8 mouse cellular contexts compared by ENCODE assay signal in the genomic region with DNA sequence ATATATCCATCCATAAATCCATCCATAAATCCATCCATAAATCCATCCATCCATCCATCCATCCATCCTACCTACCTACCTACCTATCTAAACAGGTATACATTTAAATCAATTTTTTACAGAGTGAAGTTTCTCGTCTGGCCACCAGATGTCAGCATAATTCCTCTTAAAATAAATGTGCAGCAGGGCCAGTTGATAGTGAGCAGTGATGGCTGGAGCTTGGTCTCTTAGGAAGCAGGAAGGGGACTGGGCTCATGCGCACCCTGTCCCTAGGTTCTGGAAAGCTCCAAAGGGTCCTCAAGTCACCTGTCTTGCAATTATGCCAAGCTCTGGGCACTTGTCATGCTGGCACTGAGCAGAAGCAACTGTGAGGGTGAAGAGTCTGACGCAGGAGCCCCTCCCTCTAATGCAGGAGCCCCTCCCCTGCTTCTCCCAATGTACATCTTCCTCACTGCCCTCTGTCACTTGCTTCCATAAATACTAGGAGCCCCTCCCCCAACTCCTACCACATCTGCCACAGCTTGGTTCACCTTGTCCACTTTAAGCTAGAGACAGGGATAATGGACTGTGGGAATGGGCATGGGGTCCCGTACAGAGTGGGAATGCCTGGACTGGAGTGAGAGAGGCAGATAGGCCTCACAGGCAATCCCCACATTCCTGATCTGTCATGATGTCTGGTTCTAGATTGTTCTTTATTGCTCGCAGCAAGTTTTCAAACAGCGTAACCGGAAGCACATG.
DNase-seq lines count a peak whose midpoint lies in the region; ATAC-seq and TF ChIP-seq lines count a peak whose summit lies in the region.

No protein-coding gene starts in this region.

- WGBS in intestine, embryonic 14.5 days, result 71% methylated on average over 7 of the region's 7 CpGs
- 67% methylated on average over 7 of the region's 7 CpGs for WGBS in intestine, embryonic 16.5 days
- 73% methylated on average over 7 of the region's 7 CpGs for WGBS in midbrain, embryonic 15.5 days

- no peaks in the 10 kb centered on the region for H3K27me3 ChIP-seq in intestine, embryonic 14.5 days (replicated peaks; ENCODE audit: control insufficient read depth, insufficient read depth, low read length)
- H3K27me3 ChIP-seq in intestine, embryonic 16.5 days (replicated peaks; ENCODE audit: control insufficient read depth, insufficient read depth, low read length), result no peaks in the 10 kb centered on the region; the same call in 1 of the 2 replicates
- H3K27me3 ChIP-seq in ES-Bruce4 (ENCODE audit: control insufficient read depth, insufficient read depth, low read length, poor library complexity, severe bottlenecking), result no peaks in the 10 kb centered on the region; the same call in 1 of the 2 replicates
- peaks cover 13% of the 10 kb centered on the region; the same call in 1 of the 2 replicates for H3K27me3 ChIP-seq in midbrain, embryonic 15.5 days (replicated peaks)

- H3K4me3 ChIP-seq in intestine, embryonic 14.5 days (ENCODE audit: low read depth, low read length), result no peak overlapping the region
- H3K4me3 ChIP-seq in intestine, embryonic 16.5 days (ENCODE audit: low read length), result no peak overlapping the region
- H3K4me3 ChIP-seq in ES-Bruce4 (ENCODE audit: low read depth, low read length), result no peak overlapping the region
- no peak overlapping the region for H3K4me3 ChIP-seq in midbrain, embryonic 15.5 days

- H3K9ac ChIP-seq in intestine, embryonic 14.5 days (ENCODE audit: low read length), result no peak overlapping the region
- H3K9ac ChIP-seq in intestine, embryonic 16.5 days (ENCODE audit: low read depth, low read length), result no peak overlapping the region
- H3K9ac ChIP-seq in ES-Bruce4 (ENCODE audit: low read depth, poor library complexity, severe bottlenecking), result no peak overlapping the region
- no peak overlapping the region for H3K9ac ChIP-seq in midbrain, embryonic 15.5 days

- no peaks in the 10 kb centered on the region for H3K36me3 ChIP-seq in intestine, embryonic 14.5 days (ENCODE audit: control insufficient read depth, insufficient read depth, low read length)
- no peaks in the 10 kb centered on the region for H3K36me3 ChIP-seq in intestine, embryonic 16.5 days (ENCODE audit: control insufficient read depth, insufficient read depth, low read length)
- no peaks in the 10 kb centered on the region for H3K36me3 ChIP-seq in ES-Bruce4 (ENCODE audit: control insufficient read depth, insufficient read depth, low read length, poor library complexity, severe bottlenecking)
- no peaks in the 10 kb centered on the region for H3K36me3 ChIP-seq in midbrain, embryonic 15.5 days (replicated peaks)

- no peaks in the 10 kb centered on the region for H3K9me3 ChIP-seq in intestine, embryonic 14.5 days (ENCODE audit: control insufficient read depth, low read length)
- no peaks in the 10 kb centered on the region for H3K9me3 ChIP-seq in intestine, embryonic 16.5 days (ENCODE audit: control insufficient read depth, low read length)
- H3K9me3 ChIP-seq in ES-Bruce4 (replicated peaks; ENCODE audit: control insufficient read depth, insufficient read depth, low read length, poor library complexity, severe bottlenecking), result no peaks in the 10 kb centered on the region
- H3K9me3 ChIP-seq in midbrain, embryonic 15.5 days, result no peaks in the 10 kb centered on the region

- no peak for DNase-seq in intestine, embryonic 14.5 days (ENCODE audit: low spot score)
- DNase-seq in cerebellum, adult 8-10 months, result peak; percentile 29
- peak; percentile 37 for DNase-seq in heart, adult 8-10 months (ENCODE audit: low spot score)
- peak; percentile 41 to 46 for DNase-seq in kidney, postnatal 36 days
- no peak for DNase-seq in yolk sac, embryonic 10.5 days (ENCODE audit: low spot score)

- H3K4me1 ChIP-seq in intestine, embryonic 14.5 days (replicated peaks; ENCODE audit: control insufficient read depth, insufficient read depth, low read length), result no peaks in the 10 kb centered on the region
- H3K4me1 ChIP-seq in intestine, embryonic 16.5 days (ENCODE audit: control insufficient read depth, insufficient read depth, low read length), result no peaks in the 10 kb centered on the region
- H3K4me1 ChIP-seq in ES-Bruce4 (ENCODE audit: control insufficient read depth, insufficient read depth, low read length), result no peaks in the 10 kb centered on the region
- 0 out of 2 replicates have a peak, but pooled peaks cover 3% of the 10 kb centered on the region for H3K4me1 ChIP-seq in midbrain, embryonic 15.5 days

- ATAC-seq in intestine, embryonic 14.5 days (replicated peaks; ENCODE audit: low FRiP score, low TSS enrichment, low read depth), result 0 out of 2 replicates have a peak, but pooled peaks have one; percentile 50
- ATAC-seq in intestine, embryonic 16.5 days, result no peak
- ATAC-seq in midbrain, embryonic 15.5 days (replicated peaks), result peak; percentile 79

- H3K4me2 ChIP-seq in intestine, embryonic 14.5 days (ENCODE audit: low read length), result no peak overlapping the region
- no peak overlapping the region for H3K4me2 ChIP-seq in intestine, embryonic 16.5 days (ENCODE audit: low read depth, low read length)
- H3K4me2 ChIP-seq in midbrain, embryonic 15.5 days, result no peak overlapping the region

- TF ChIP-seq CTCF in ES-Bruce4 (IDR thresholded peaks at IDR 0.05; ENCODE audit: low read depth, low read length), result peak; percentile 6

- no peak overlapping the region for H3K27ac ChIP-seq in intestine, embryonic 14.5 days (ENCODE audit: low read depth)
- H3K27ac ChIP-seq in intestine, embryonic 16.5 days (ENCODE audit: low read length), result no peak overlapping the region
- no peak overlapping the region for H3K27ac ChIP-seq in ES-Bruce4 (ENCODE audit: insufficient read depth, low read length)
- H3K27ac ChIP-seq in midbrain, embryonic 15.5 days, result no peak overlapping the region

- TF ChIP-seq EP300 in ES-Bruce4 (IDR thresholded peaks at IDR 0.05; ENCODE audit: insufficient read depth, low read depth, low read length), result no peak

- no peak for TF ChIP-seq POLR2A in ES-Bruce4 (IDR thresholded peaks at IDR 0.05; ENCODE audit: insufficient read depth, low read length)

Comparison
In these comparisons a context has a peak if more than half of its experiments do, and no peak if none do; other contexts are left out.
1. DNase-seq: peak in cerebellum, adult 8-10 months (single experiment), heart, adult 8-10 months (single experiment) and kidney, postnatal 36 days (2 of 2); none in intestine, embryonic 14.5 days (single experiment) and yolk sac, embryonic 10.5 days (single experiment).